Mouse (Mus musculus): ENCODE results near the gene Vstm2l. TPM values are rescaled to one million over a fixed set of nuclear protein-coding genes. Genes with fewer than 3 reads are reported as not detected.

The Vstm2l gene
- polyA plus RNA-seq, 1 experiment from 2014 or later: 2.7 TPM

- no peak overlapping the region for H3K27ac ChIP-seq
- H3K9me3 ChIP-seq (replicated peaks): no peaks in the 10 kb centered on the region
- H3K4me3 ChIP-seq: no peak overlapping the region; the same call in 1 of the 2 replicates
- peak overlapping the region; percentile 70 for H3K4me2 ChIP-seq
- no peak for ATAC-seq
- peaks cover 17% of the 10 kb centered on the region for H3K4me1 ChIP-seq
- WGBS: 1% methylated on average over 16 of the region's 16 CpGs
- H3K27me3 ChIP-seq: peaks cover 62% of the 10 kb centered on the region
- H3K36me3 ChIP-seq (ENCODE audit: poor library complexity, severe bottlenecking): no peaks in the 10 kb centered on the region
- H3K9ac ChIP-seq: no peak overlapping the region
Observed at GRCm38 (mm10) chr2:157913204-157913636, 1.2 kb upstream of the Vstm2l start.

- Histone ChIP-seq H3K4me2 (peak overlapping the region; percentile 70), H3K9ac (no peak overlapping the region), H3K27me3 (peaks cover 65% of the 10 kb centered on the region), H3K27ac (no peak overlapping the region), H3K4me1 (peaks cover 20% of the 10 kb centered on the region), H3K4me3 (peak overlapping the region; percentile 53; the same call in 1 of the 2 replicates), H3K9me3 (replicated peaks) (no peaks in the 10 kb centered on the region), H3K36me3 (ENCODE audit: poor library complexity, severe bottlenecking) (no peaks in the 10 kb centered on the region)
- WGBS: 4% methylated on average over 4 of the region's 4 CpGs
- peak; percentile 49 for ATAC-seq
Observed at GRCm38 (mm10) chr2:157913705-157914104, 748 bp upstream of the Vstm2l start.

GRCm38 (mm10) chr2:157914889-157915517 is 550 bp downstream of the Vstm2l start:
- H3K9ac ChIP-seq: peak overlapping the region; percentile 74
- H3K36me3 ChIP-seq (ENCODE audit: poor library complexity, severe bottlenecking): no peaks in the 10 kb centered on the region
- WGBS: 37% methylated on average over 43 of the region's 43 CpGs
- H3K27ac ChIP-seq: no peak overlapping the region
- H3K4me1 ChIP-seq: peaks cover 22% of the 10 kb centered on the region
- H3K4me2 ChIP-seq: peak overlapping the region; percentile 70
- peak overlapping the region; percentile 53 for H3K4me3 ChIP-seq
- H3K9me3 ChIP-seq (replicated peaks): no peaks in the 10 kb centered on the region
- ATAC-seq: peak; percentile 37
- H3K27me3 ChIP-seq: peaks cover 72% of the 10 kb centered on the region

- H3K4me2 ChIP-seq: peak overlapping the region; percentile 5; the same call in 1 of the 2 replicates
Observed at GRCm38 (mm10) chr2:157918529-157918928, 4.1 kb downstream of the Vstm2l start.

GRCm38 (mm10) chr2:157921551-157921950 is 7.1 kb downstream of the Vstm2l start:
- Histone ChIP-seq H3K9me3 (replicated peaks) (no peaks in the 10 kb centered on the region), H3K9ac (no peak overlapping the region), H3K4me1 (peaks cover 37% of the 10 kb centered on the region), H3K4me3 (no peak overlapping the region), H3K27me3 (peaks cover 46% of the 10 kb centered on the region), H3K27ac (no peak overlapping the region), H3K4me2 (0 out of 2 replicates have a peak overlapping the region, but pooled peaks have one; percentile 5), H3K36me3 (ENCODE audit: poor library complexity, severe bottlenecking) (no peaks in the 10 kb centered on the region)
- WGBS: 73% methylated on average over 7 of the region's 7 CpGs
- no peak for ATAC-seq

More at GRCm38 (mm10) chr2:157918529-157918928, 4.1 kb downstream of the Vstm2l start:
- Histone ChIP-seq H3K27ac (no peak overlapping the region), H3K9me3 (replicated peaks) (no peaks in the 10 kb centered on the region), H3K9ac (no peak overlapping the region), H3K27me3 (peaks cover 66% of the 10 kb centered on the region), H3K4me3 (no peak overlapping the region), H3K4me1 (peaks cover 41% of the 10 kb centered on the region), H3K36me3 (ENCODE audit: poor library complexity, severe bottlenecking) (no peaks in the 10 kb centered on the region)
- WGBS: 4% methylated on average over 10 of the region's 10 CpGs
- no peak for ATAC-seq

GRCm38 (mm10) chr2:157923406-157923805 is 9.0 kb downstream of the Vstm2l start:
- Histone ChIP-seq H3K4me1 (peaks cover 47% of the 10 kb centered on the region), H3K9me3 (replicated peaks) (no peaks in the 10 kb centered on the region), H3K9ac (peak overlapping the region; percentile 36), H3K36me3 (ENCODE audit: poor library complexity, severe bottlenecking) (no peaks in the 10 kb centered on the region), H3K4me3 (no peak overlapping the region), H3K27me3 (peaks cover 31% of the 10 kb centered on the region; the same call in 1 of the 2 replicates), H3K27ac (peak overlapping the region; percentile 68), H3K4me2 (no peak overlapping the region; the same call in none of the 2 replicates)
- no peak; the same call in 1 of the 2 replicates for ATAC-seq
- WGBS: 1% methylated on average over 6 of the region's 7 CpGs

- no peak overlapping the region for H3K4me3 ChIP-seq
- H3K4me2 ChIP-seq: no peak overlapping the region
- no peak overlapping the region for H3K9ac ChIP-seq
- no peaks in the 10 kb centered on the region for H3K9me3 ChIP-seq (replicated peaks)
- 74% methylated on average over 5 of the region's 5 CpGs for WGBS
- peaks cover 43% of the 10 kb centered on the region for H3K4me1 ChIP-seq
- H3K36me3 ChIP-seq (ENCODE audit: poor library complexity, severe bottlenecking): no peaks in the 10 kb centered on the region
- no peak overlapping the region for H3K27ac ChIP-seq
- ATAC-seq: no peak
- H3K27me3 ChIP-seq: peaks cover 22% of the 10 kb centered on the region; the same call in 1 of the 2 replicates
Observed at GRCm38 (mm10) chr2:157924504-157924903, 10.1 kb downstream of the Vstm2l start.

GRCm38 (mm10) chr2:157926502-157926901 is 12.0 kb downstream of the Vstm2l start:
- H3K4me1 ChIP-seq: peaks cover 38% of the 10 kb centered on the region
- H3K4me2 ChIP-seq: no peak overlapping the region
- no peak overlapping the region for H3K4me3 ChIP-seq
- WGBS: 32% methylated on average over 7 of the region's 7 CpGs
- peaks cover 20% of the 10 kb centered on the region; the same call in 1 of the 2 replicates for H3K27me3 ChIP-seq
- H3K9me3 ChIP-seq (replicated peaks): no peaks in the 10 kb centered on the region
- no peaks in the 10 kb centered on the region for H3K36me3 ChIP-seq (ENCODE audit: poor library complexity, severe bottlenecking)
- H3K9ac ChIP-seq: no peak overlapping the region
- ATAC-seq: no peak
- no peak overlapping the region for H3K27ac ChIP-seq

GRCm38 (mm10) chr2:157926927-157927326 is 12.5 kb downstream of the Vstm2l start:
- H3K4me2 ChIP-seq: no peak overlapping the region
- H3K9ac ChIP-seq: no peak overlapping the region
- no peak for ATAC-seq
- 70% methylated on average over 3 of the region's 3 CpGs for WGBS
- H3K27ac ChIP-seq: no peak overlapping the region
- H3K27me3 ChIP-seq: peaks cover 15% of the 10 kb centered on the region; the same call in 1 of the 2 replicates
- no peaks in the 10 kb centered on the region for H3K36me3 ChIP-seq (ENCODE audit: poor library complexity, severe bottlenecking)
- H3K4me3 ChIP-seq: no peak overlapping the region
- no peaks in the 10 kb centered on the region for H3K9me3 ChIP-seq (replicated peaks)
- peaks cover 33% of the 10 kb centered on the region for H3K4me1 ChIP-seq

GRCm38 (mm10) chr2:157927397-157927796 is 12.9 kb downstream of the Vstm2l start:
- 49% methylated on average over 20 of the region's 20 CpGs for WGBS
- ATAC-seq: peak; percentile 22; the same call in 1 of the 2 replicates
- H3K4me2 ChIP-seq: no peak overlapping the region
- peaks cover 32% of the 10 kb centered on the region for H3K4me1 ChIP-seq
- no peak overlapping the region for H3K4me3 ChIP-seq
- no peaks in the 10 kb centered on the region for H3K9me3 ChIP-seq (replicated peaks)
- H3K27ac ChIP-seq: peak overlapping the region; percentile 32
- H3K27me3 ChIP-seq: peaks cover 15% of the 10 kb centered on the region; the same call in 1 of the 2 replicates
- no peak overlapping the region for H3K9ac ChIP-seq
- no peaks in the 10 kb centered on the region for H3K36me3 ChIP-seq (ENCODE audit: poor library complexity, severe bottlenecking)

GRCm38 (mm10) chr2:157927815-157928214 is 13.4 kb downstream of the Vstm2l start:
- Histone ChIP-seq H3K9me3 (replicated peaks) (no peaks in the 10 kb centered on the region), H3K4me3 (no peak overlapping the region), H3K9ac (no peak overlapping the region), H3K36me3 (ENCODE audit: poor library complexity, severe bottlenecking) (no peaks in the 10 kb centered on the region), H3K27ac (peak overlapping the region; percentile 32), H3K4me2 (no peak overlapping the region), H3K27me3 (peaks cover 14% of the 10 kb centered on the region; the same call in 1 of the 2 replicates), H3K4me1 (peaks cover 31% of the 10 kb centered on the region)
- no peak for ATAC-seq
- 22% methylated on average over 2 of the region's 2 CpGs for WGBS

- no peak overlapping the region for H3K4me3 ChIP-seq
- 0 out of 2 replicates have a peak, but pooled peaks cover 2% of the 10 kb centered on the region for H3K36me3 ChIP-seq (ENCODE audit: poor library complexity, severe bottlenecking)
- H3K27ac ChIP-seq: no peak overlapping the region
- H3K4me1 ChIP-seq: peaks cover 6% of the 10 kb centered on the region
- no peak for ATAC-seq
- no peak overlapping the region for H3K9ac ChIP-seq
- no peaks in the 10 kb centered on the region for H3K9me3 ChIP-seq (replicated peaks)
- H3K4me2 ChIP-seq: no peak overlapping the region
- peaks cover 4% of the 10 kb centered on the region; the same call in 1 of the 2 replicates for H3K27me3 ChIP-seq
- WGBS: 83% methylated on average over 4 of the region's 4 CpGs
Observed at GRCm38 (mm10) chr2:157932655-157933054, 18.2 kb downstream of the Vstm2l start.

All from forebrain, embryonic 13.5 days (tissue).